Mouse (Mus musculus): ENCODE data around the gene Tmod3.

The Tmod3 gene

GRCm38 (mm10) chr9:75559512-75560012 lies at the start of gene Tmod3:
Gene Tmod3 (minus strand): TSS chr9:75559657.
- peak; percentile 97 for DNase-seq

- no peak for DNase-seq
Measured at GRCm38 (mm10) chr9:75607496-75607895, 48.0 kb upstream of the Tmod3 start.

- no peak for DNase-seq
Measured at GRCm38 (mm10) chr9:75601510-75601909, 42.1 kb upstream of the Tmod3 start.

GRCm38 (mm10) chr9:75600166-75600934 lies 40.9 kb upstream of the Tmod3 start:
- DNase-seq: no peak

DNA sequence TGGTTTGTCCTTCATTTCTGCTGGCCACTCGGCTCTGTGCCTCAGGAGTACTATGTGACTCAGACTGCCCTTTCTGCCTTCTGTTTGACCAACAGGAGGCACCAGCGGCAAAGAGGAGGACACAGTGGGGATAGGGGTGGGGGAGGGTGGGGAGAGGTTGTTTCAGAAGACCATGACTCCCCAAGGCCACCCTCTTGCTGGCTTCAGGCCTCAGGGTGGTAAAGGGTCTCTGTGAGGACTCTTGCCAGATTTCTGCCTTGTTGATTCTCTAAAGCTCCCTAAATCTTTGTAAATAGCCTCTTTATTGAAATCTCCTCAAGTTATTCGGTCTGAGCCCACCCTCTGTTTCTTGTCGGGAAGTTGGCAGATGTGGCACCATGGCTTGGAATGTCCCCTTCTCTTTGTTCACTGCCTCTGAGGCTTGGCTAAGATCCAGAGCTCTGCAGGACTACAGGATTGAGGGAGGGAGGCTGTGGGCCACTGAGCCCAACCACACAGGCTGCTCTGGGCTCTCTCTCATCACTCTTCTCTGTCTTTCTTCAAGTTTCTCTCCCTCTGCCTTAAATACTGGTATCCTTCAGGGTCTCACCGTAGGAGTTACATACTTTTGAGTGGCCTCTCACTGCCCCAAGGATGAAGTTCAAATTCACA lies 39.9 kb upstream of the Tmod3 start:
- DNase-seq: no peak

- no peak for DNase-seq
Measured at GRCm38 (mm10) chr9:75597596-75597995, 38.1 kb upstream of the Tmod3 start.

DNA sequence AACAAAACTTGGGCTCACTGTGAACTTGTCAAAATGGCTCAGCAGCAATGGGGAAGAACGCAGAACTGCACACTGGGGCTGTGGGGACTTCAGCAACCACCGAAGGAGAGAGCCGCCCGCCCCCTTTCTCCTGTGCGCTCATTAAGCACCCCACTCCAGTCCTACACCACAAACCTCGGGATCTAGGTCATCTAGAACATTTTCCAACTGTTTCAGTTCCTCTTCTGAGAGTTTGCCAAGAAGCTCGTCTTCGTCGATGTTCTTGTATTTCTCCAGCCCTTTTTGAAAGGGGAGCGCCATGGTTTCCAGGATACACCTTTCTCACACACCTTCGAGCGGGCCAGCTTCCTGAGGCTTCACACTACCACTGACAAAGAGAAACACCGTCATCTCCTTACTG lies 37.6 kb upstream of the Tmod3 start:
- DNase-seq: no peak

DNA sequence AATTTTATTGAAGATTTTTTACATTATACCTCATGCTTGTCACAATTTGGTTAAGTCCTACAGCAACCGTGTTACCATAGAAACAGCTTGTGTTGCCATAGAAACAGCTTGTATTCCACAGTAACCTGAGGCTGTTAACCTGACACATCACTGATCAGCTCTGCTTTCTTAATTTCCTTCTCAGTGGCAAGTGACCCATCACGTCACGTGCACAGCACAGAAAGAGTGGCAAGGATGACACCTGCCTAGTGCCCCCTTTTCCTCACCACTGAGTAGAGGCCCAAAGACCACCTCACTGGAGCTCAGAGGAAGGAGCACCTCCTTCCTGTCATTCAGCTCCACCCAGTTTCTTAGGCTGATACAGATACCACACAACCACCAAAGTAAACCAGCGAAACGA lies 34.0 kb upstream of the Tmod3 start:
- no peak for DNase-seq

- DNase-seq: no peak
Measured at GRCm38 (mm10) chr9:75589850-75590790, 30.7 kb upstream of the Tmod3 start.

- peak; percentile 21 for DNase-seq
Measured at GRCm38 (mm10) chr9:75581694-75582350, 22.4 kb upstream of the Tmod3 start.

GRCm38 (mm10) chr9:75579321-75579720 lies 19.9 kb upstream of the Tmod3 start:
- no peak for DNase-seq

- no peak for DNase-seq
Measured at GRCm38 (mm10) chr9:75571036-75571942, 11.8 kb upstream of the Tmod3 start.

DNA sequence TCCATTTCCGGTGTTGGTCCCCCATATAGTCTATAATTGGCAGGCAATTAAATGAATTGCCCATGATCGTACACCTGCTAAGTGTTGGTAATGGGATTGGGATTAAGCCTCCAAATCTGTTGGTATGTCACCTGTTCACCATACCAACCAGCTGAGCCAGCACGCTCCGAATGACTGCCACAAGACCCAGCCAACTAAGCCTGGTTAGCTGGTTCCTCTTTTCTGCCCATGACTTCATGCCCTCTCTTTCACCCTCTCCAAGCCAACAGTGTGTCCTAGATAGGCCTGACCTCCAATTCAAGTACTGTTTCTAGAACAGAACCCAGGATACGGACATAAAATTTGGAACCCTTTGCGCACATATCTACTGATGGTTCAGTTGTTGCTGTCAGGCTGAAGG lies 8.9 kb upstream of the Tmod3 start:
- DNase-seq: no peak

DNA sequence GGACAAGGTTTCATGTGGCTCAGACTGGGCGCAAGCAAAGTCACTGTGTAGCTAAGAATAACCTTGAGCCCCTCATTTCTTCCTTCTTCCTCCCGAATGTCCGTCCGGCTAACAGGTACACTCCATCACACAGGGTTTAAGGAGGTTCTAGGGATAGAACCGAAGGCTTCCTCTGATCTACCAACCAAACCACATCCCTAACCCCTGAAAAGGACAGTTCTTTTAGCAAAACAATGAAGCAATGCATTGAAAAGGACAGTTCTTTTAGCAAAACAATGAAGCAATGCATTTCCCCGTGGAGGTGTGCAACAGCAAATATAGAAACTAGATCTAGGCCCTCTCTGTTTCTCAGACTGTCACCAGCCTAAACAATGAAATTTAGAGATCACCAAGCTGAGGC lies 5.4 kb upstream of the Tmod3 start:
- DNase-seq: no peak

DNA sequence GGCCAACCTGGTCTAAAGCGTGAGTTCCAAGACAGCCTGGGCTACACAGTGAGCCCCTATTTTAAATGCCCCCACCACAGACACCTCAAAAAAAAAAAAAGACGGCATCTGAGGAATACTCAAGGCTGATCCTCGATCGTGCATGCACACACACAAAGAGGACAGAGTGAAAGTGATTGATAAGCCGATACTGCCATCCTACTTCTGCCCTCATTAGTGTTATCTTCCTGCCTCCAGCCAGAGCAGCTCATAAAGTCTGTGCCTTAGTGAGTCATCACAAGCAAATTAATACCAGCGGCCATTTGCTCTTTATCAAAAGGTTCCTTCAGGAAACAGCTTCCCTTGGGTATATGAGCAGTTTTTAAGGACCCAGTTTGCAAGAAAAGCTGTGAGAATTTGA lies 4.2 kb upstream of the Tmod3 start:
- no peak for DNase-seq

- no peak for DNase-seq
Measured at GRCm38 (mm10) chr9:75563176-75563575, 3.7 kb upstream of the Tmod3 start.

DNA sequence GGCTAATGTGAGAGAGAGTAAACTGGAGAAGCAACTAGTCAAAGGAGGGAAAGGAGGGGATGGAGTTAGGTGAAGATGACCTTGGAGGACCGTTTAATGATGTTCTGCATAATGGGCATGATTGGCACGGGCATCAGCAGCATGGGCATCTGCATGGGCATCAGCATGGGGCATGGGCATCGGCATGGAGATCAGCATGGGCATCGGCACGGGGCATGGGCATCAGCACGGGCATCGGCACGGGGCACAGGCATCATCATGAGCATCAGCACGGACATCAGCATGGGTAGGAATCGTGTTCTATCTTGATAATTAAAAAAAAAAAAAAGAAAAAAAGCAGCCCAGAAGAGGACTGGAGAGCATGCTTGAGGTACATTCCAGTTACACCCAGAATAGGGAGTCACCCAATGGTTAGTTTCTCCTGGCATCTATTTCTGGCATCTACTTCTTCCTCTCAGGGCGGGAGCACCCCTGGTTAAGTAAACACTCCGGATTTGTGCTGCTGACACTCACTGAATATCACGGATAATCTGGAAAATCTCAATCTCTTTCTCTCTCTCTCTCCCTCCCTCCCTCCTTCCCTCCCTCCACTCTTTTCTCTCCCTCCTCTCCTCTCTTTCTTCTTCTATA lies 1.7 kb upstream of the Tmod3 start:
- no peak for DNase-seq

- DNase-seq: no peak
Measured at GRCm38 (mm10) chr9:75560353-75560752, 896 bp upstream of the Tmod3 start.

GRCm38 (mm10) chr9:75558812-75559511 lies 495 bp downstream of the Tmod3 start:
- DNase-seq: no peak

DNA sequence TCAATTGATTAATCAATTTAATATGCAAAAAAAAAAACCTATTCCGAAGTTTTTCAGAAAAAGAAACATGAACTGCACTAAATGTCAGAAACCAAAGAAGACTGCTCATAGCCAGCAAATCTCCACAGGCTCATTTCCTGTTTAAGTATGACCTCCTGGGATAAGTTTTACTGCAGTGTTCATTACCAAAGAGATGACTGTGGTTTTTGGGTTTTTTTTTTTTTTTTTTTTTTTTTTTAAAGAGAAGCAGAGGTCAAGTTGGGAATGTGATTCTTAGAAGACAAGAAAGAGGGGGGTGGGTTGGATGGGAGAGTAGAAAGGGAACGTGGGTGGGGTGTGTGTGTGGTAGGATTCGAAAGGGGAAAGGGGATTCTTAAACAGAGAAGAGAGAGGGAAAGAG lies 1.1 kb downstream of the Tmod3 start:
- no peak for DNase-seq

Data from thymus, postnatal 14 days (tissue).